Mouse (Mus musculus) intestine, embryonic 16.5 days (tissue): ENCODE results near the gene Rev3l. TPM values are rescaled to one million over a fixed set of nuclear protein-coding genes. Genes with fewer than 3 reads are reported as not detected.
A peak's percentile ranks its signal among the peaks of the same experiment; 100 is the strongest.

Experiments
- ATAC-seq: fragments of 200-750 bp; cut with Nextera tagmentation; 2 replicates; pipeline ENCODE4 v1.8.0; 2017; ENCODE audit warnings: moderate TSS enrichment, moderate library complexity
- H3K27ac ChIP-seq: fragments of 300-500 bp; sonication (generic); 2 replicates; pipeline ENCODE4 v1.5.1; 2014; ENCODE audit warnings: mild to moderate bottlenecking, low read length
- H3K27me3 ChIP-seq: fragments of 300-500 bp; sonication (generic); replicated peaks from 2 replicates; pipeline ENCODE4 v1.6.1; 2014; ENCODE audit warnings: low read length, control low read depth, mixed read lengths; ENCODE audit not compliant: control insufficient read depth, insufficient read depth
- H3K36me3 ChIP-seq: fragments of 300-500 bp; sonication (generic); 2 replicates; pipeline ENCODE4 v1.6.1; 2014; ENCODE audit warnings: low read length, control low read depth; ENCODE audit not compliant: control insufficient read depth, insufficient read depth
- H3K4me1 ChIP-seq: fragments of 300-500 bp; sonication (generic); 2 replicates; pipeline ENCODE4 v1.6.1; 2014; ENCODE audit warnings: low read length, control low read depth, mixed read lengths; ENCODE audit not compliant: control insufficient read depth, insufficient read depth
- H3K4me2 ChIP-seq: fragments of 300-500 bp; sonication (generic); 2 replicates; pipeline ENCODE4 v1.6.1; 2014; ENCODE audit warnings: low read depth, low read length, control low read depth
- H3K4me3 ChIP-seq: fragments of 300-500 bp; sonication (generic); 2 replicates; pipeline ENCODE4 v1.5.1; 2014; ENCODE audit warnings: mild to moderate bottlenecking, low read length
- H3K9ac ChIP-seq: fragments of 300-500 bp; sonication (generic); 2 replicates; pipeline ENCODE4 v1.6.1; 2014; ENCODE audit warnings: low read depth, low read length
- H3K9me3 ChIP-seq: fragments of 300-500 bp; sonication (generic); 2 replicates; pipeline ENCODE4 v1.6.1; 2016; ENCODE audit warnings: low read length, control low read depth; ENCODE audit not compliant: control insufficient read depth
- WGBS: fragments of 180-500 bp; shearing (Covaris S2); extraction: QIAGEN DNeasy Blood & Tissue Kit; methylation state at CpG from one replicate; pipeline ENCODE4 v1.1.7; 2014; 5-methylcytosine and 5-hydroxymethylcytosine counted together
- polyA plus RNA-seq: library from polyadenylated mRNA; unstranded; fragments of >200 nt; fragmentation: Nextera tagmentation; extraction: Ambion mirVana; gene quantifications from 2 replicates; pipeline ENCODE4 v1.2.1, GENCODE M21; 2015

The Rev3l gene
- polyA plus RNA-seq = 8.5 and 8.7 TPM in 2 replicates

DNA sequence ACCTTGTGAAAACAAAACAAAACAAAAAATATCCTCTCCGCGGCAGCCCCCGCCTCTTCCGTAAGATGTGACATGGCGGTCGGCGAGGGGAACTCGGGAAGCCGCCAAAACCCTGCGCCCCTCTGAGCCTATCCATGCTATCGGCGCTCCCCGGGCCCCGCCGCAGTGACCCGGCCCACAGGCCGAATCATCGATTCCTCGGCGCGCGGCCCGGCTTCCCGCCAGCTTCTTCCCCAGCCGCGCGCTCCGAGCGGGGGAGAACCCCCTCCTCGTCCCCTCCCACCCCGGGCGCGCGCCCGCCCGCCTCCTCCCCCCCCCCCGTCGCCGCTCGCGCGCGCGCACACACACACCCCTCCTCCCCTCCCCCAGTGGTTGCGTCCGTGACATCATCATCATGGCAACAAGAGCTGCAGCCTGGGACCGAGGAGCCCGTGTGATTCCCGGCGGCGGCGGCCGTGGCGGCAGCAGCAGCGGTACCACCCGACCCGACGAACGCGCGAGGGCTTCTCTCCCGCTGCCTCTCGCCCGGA, at the start of gene Rev3l:
TSS of gene Rev3l (plus strand) at position 383 of the 530 bp plus-strand sequence.
- peak; percentile 83 for ATAC-seq
- H3K36me3 ChIP-seq = no peaks in the 10 kb centered on the region

GRCm38 (mm10) chr10:39682556-39682955, 49.4 kb upstream of the Rev3l start:
- no peak overlapping the region for H3K27ac ChIP-seq
- no peak overlapping the region for H3K4me3 ChIP-seq
- H3K36me3 ChIP-seq = no peaks in the 10 kb centered on the region
- WGBS = 73% methylated on average over 2 of the region's 2 CpGs
- H3K9me3 ChIP-seq = no peaks in the 10 kb centered on the region
- no peaks in the 10 kb centered on the region for H3K4me1 ChIP-seq
- no peak overlapping the region for H3K9ac ChIP-seq
- H3K27me3 ChIP-seq = no peaks in the 10 kb centered on the region
- no peak overlapping the region for H3K4me2 ChIP-seq
- ATAC-seq = no peak

More for the DNA sequence above, at the start of gene Rev3l:
- H3K4me1 ChIP-seq = peaks cover 6% of the 10 kb centered on the region; the same call in 1 of the 2 replicates
- peak within 1 kb of the TSS; percentile 100 for H3K27ac ChIP-seq
- H3K4me2 ChIP-seq = peak within 1 kb of the TSS; percentile 81
- H3K9ac ChIP-seq = peak within 1 kb of the TSS; percentile 97
- under 1% methylated on average over 42 of the region's 64 CpGs for WGBS
- no peaks in the 10 kb centered on the region for H3K27me3 ChIP-seq
- H3K9me3 ChIP-seq = no peaks in the 10 kb centered on the region
- H3K4me3 ChIP-seq = peak within 1 kb of the TSS; percentile 93

DNA sequence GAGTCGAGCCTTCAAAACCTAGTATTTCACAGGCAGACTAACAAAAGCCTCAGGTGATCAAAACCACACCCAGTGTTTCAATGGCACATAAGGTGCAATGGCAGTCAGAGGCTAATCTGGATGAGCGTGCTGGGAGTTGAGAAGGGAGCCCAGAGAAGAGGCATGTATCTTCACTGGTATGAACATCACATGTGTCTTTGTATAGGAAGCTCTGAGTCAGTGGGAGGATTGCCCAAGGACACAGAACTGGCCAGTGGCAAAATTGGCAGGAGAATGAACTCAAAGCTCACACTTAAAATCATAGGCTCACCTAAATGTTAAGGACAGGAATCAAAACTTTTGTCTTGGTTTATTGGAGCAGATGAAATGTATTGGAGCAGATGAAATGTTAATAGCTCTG, 48.4 kb upstream of the Rev3l start:
- no peaks in the 10 kb centered on the region for H3K27me3 ChIP-seq
- H3K27ac ChIP-seq = no peak overlapping the region
- H3K36me3 ChIP-seq = no peaks in the 10 kb centered on the region
- H3K4me2 ChIP-seq = no peak overlapping the region
- no peak overlapping the region for H3K4me3 ChIP-seq
- no peak overlapping the region for H3K9ac ChIP-seq
- 90% methylated on average over 2 of the region's 2 CpGs for WGBS
- H3K9me3 ChIP-seq = no peaks in the 10 kb centered on the region
- no peaks in the 10 kb centered on the region for H3K4me1 ChIP-seq
- no peak for ATAC-seq

DNA sequence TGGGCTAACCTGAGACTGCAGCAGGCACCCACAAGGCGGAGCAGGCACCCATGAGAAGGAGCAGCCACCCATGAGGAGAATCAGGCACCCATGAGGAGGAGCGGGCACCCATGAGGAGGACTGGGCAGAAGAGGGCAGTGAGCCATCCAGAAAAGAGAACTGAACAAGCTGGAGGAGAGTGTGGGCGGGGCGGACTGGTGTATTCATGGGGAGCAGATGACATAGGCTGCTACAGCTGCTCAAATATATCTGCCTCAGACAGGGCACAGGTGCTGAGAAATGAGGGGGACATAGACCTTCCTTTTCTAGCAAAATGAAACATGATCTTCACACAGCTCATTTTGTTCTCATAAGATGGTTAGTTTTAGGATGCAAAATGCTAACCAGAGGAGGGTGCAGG, 45.1 kb upstream of the Rev3l start:
- H3K27ac ChIP-seq = no peak overlapping the region
- 93% methylated on average over 4 of the region's 4 CpGs for WGBS
- no peak for ATAC-seq

DNA sequence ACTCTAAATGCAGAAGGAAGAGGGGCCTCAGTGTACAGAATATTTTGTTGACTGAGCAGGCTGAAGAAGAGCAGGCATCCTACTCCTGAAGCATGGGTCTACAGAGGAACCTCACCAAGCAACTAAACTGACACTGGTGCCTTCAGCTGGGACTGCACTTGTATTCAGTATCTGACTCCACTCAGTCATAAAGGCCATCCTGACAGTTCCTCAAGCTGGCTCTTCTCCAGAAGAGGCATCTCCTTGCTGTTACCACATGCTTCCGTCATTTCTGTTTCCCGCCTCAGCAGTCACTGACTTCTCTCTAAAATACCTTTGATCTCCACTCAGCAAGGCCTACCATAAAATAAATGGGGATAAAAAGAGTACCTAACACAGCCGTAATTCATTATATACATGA, 44.1 kb upstream of the Rev3l start:
- Histone ChIP-seq H3K4me2 (no peak overlapping the region), H3K9ac (no peak overlapping the region), H3K27me3 (no peaks in the 10 kb centered on the region), H3K4me3 (no peak overlapping the region), H3K27ac (no peak overlapping the region), H3K36me3 (no peaks in the 10 kb centered on the region), H3K4me1 (no peaks in the 10 kb centered on the region), H3K9me3 (no peaks in the 10 kb centered on the region)
- ATAC-seq = no peak
- WGBS = 56% methylated on average over 3 of the region's 3 CpGs

More for the DNA sequence above, 45.1 kb upstream of the Rev3l start:
- Histone ChIP-seq H3K36me3 (no peaks in the 10 kb centered on the region), H3K4me1 (no peaks in the 10 kb centered on the region), H3K9me3 (no peaks in the 10 kb centered on the region), H3K4me3 (no peak overlapping the region), H3K4me2 (no peak overlapping the region), H3K27me3 (no peaks in the 10 kb centered on the region), H3K9ac (no peak overlapping the region)

DNA sequence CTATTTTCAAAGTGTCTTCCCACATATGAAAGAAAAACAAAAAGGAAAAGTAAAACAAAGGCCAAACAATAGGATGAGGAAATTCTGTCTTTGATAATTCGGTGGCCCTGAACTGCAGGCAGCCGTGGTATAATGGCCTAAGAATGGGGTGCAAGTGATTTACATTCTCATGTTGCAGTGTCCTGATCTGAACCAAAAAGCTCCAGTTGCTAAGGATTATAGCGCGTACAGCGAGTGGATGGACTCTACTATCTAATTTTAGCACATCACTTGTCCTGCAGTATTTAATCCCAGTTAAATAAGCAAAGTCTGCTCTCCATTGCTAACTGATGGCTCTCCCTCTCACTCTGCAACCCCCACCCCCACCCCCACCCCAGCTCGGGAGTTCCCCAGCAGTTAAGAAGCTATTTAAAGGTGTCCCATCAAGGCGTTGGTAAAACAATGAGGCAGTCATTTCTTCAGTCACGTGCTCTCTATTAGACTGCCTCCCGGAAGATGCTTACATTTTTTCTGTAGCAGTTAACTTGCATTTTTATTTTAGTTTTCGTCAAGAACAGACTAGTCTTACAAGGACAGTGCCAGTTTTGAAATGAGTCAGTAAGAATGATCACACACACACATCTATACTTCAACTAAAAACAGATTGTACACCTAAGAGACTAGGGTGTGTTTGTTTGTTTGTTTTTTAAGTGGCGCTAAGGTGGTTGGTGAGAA, 40.4 kb upstream of the Rev3l start:
- no peak overlapping the region for H3K4me3 ChIP-seq
- no peak for ATAC-seq
- H3K4me2 ChIP-seq = no peak overlapping the region
- H3K36me3 ChIP-seq = no peaks in the 10 kb centered on the region
- H3K9me3 ChIP-seq = no peaks in the 10 kb centered on the region
- no peak overlapping the region for H3K9ac ChIP-seq
- no peak overlapping the region for H3K27ac ChIP-seq
- H3K27me3 ChIP-seq = no peaks in the 10 kb centered on the region
- WGBS = 49% methylated on average over 11 of the region's 11 CpGs
- no peaks in the 10 kb centered on the region for H3K4me1 ChIP-seq

DNA sequence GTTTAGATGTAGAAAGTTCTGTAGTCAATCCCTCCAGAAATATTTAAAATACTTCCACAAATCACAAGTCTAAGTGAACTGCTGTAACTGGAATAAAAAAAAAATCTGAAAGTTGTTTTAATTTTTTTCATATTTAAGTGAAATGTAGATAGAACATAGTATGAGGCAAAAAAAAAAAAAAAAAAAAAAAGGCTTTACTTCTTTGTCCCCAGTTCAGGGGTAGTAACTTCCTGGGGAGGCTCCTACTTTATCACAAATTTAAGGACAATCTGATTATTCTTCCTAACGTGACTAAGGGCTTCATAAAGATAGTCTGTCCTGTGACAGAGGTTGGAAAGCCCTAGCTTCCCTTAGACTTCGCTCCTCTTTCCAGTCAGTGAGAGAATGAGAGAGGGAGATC, 39.8 kb upstream of the Rev3l start:
- WGBS = 62% methylated on average over 2 of the region's 2 CpGs
- Histone ChIP-seq H3K27ac (no peak overlapping the region), H3K36me3 (no peaks in the 10 kb centered on the region), H3K4me2 (no peak overlapping the region), H3K4me3 (no peak overlapping the region), H3K9ac (no peak overlapping the region), H3K9me3 (no peaks in the 10 kb centered on the region), H3K4me1 (no peaks in the 10 kb centered on the region), H3K27me3 (no peaks in the 10 kb centered on the region)
- no peak for ATAC-seq

GRCm38 (mm10) chr10:39707717-39708510, 24.0 kb upstream of the Rev3l start:
- WGBS = 91% methylated on average over 2 of the region's 2 CpGs
- H3K4me2 ChIP-seq = no peak overlapping the region
- no peak overlapping the region for H3K4me3 ChIP-seq
- H3K27me3 ChIP-seq = no peaks in the 10 kb centered on the region
- no peak overlapping the region for H3K9ac ChIP-seq
- H3K4me1 ChIP-seq = no peaks in the 10 kb centered on the region
- no peak overlapping the region for H3K27ac ChIP-seq
- no peak for ATAC-seq
- no peaks in the 10 kb centered on the region; the same call in 1 of the 2 replicates for H3K36me3 ChIP-seq
- no peaks in the 10 kb centered on the region for H3K9me3 ChIP-seq

- 86% methylated on average over 5 of the region's 5 CpGs for WGBS
- no peak for ATAC-seq
- no peak overlapping the region for H3K9ac ChIP-seq
These were observed 15.0 kb upstream of the Rev3l start for GRCm38 (mm10) chr10:39716936-39717335.

More at GRCm38 (mm10) chr10:39716936-39717335, 15.0 kb upstream of the Rev3l start:
- no peak overlapping the region for H3K27ac ChIP-seq
- H3K4me2 ChIP-seq = no peak overlapping the region
- H3K36me3 ChIP-seq = no peaks in the 10 kb centered on the region
- H3K27me3 ChIP-seq = no peaks in the 10 kb centered on the region
- no peaks in the 10 kb centered on the region for H3K4me1 ChIP-seq
- no peaks in the 10 kb centered on the region for H3K9me3 ChIP-seq
- H3K4me3 ChIP-seq = no peak overlapping the region
